Mouse (Mus musculus): Measurements from ENCODE around the gene Eno1. TPM values are rescaled to one million over a fixed set of nuclear protein-coding genes. Genes with fewer than 3 reads are reported as not detected.

Eno1 gene
- polyA plus RNA-seq, 1 experiment = 96.4 TPM

DNA sequence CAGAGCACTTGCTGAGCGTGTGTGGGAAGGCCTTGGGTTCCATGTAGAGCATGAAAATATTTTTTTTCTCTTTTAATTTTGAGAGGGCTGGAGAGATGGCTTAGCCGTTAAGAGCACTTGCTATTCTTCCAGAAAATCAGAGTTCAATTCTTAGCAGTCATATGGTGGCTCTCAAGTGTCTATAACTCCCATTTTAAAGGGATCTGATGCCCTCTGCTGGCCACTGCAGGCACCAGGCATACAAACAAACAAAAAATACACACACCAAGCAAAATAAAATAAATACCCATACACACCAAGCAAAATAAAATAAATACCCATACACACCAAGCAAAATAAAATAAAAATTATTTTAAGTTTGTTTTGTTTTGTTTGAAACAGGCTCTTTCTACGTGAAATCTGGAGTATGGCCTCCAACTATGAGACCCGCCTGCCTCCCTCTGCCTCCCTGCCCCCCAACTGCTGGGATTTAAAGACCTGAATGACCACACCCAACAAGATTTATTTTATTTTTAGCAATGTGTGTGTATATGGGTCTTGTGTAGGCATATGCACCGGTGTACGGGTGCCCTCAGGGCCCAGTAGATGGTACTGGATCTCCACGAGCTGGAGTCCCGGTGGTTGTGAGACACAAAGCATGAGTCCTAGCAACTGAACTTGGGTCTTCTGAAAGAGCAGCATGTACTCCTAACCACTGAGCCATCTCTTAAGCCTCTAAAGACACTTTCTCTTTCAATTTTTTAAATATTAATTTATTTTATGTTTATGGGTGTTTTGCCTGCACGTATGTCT lies 16.8 kb upstream of the Eno1 start:
- TF ChIP-seq CTCF (IDR thresholded peaks at IDR 0.05; ENCODE audit: control insufficient read depth, insufficient read depth, low read length) (peak; percentile 63), POLR2A (IDR thresholded peaks at IDR 0.05; ENCODE audit: borderline replicate concordance, control insufficient read depth, low read depth, low read length) (no peak)
- no peak overlapping the region for H3K27ac ChIP-seq (ENCODE audit: control insufficient read depth, insufficient read depth, low read depth, low read length, poor library complexity)
- 67% methylated on average over 9 of the region's 9 CpGs for WGBS
- no peaks in the 10 kb centered on the region; the same call in 1 of the 2 replicates for H3K4me1 ChIP-seq (ENCODE audit: control insufficient read depth, insufficient read depth, low read length)
- no peak overlapping the region for H3K4me3 ChIP-seq (replicated peaks; ENCODE audit: control insufficient read depth, low read depth, low read length)

DNA sequence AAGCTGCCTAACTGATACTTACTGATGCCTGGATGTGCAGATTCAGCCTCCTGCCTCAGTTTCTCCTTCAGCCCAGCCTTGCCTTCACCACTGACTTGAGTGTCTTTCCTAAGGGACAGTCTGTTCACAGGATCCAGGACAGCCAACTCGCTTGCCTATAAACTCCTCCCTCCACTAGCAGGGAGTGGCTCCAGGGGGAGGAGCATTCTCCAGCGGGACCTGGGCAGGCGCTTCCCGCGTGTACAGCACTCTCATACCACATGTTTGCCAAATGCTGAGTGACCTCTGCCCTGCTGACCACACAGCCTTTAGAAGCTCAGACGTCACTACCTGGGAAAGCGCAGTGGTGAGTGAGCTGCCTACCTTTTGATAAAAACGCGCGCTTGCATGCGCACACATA lies 15.9 kb upstream of the Eno1 start:
- Histone ChIP-seq H3K4me1 (ENCODE audit: control insufficient read depth, insufficient read depth, low read length) (no peaks in the 10 kb centered on the region; the same call in 1 of the 2 replicates), H3K4me3 (replicated peaks; ENCODE audit: control insufficient read depth, low read depth, low read length) (no peak overlapping the region), H3K27ac (ENCODE audit: control insufficient read depth, insufficient read depth, low read depth, low read length, poor library complexity) (no peak overlapping the region)
- WGBS = 65% methylated on average over 11 of the region's 11 CpGs
- no peak for TF ChIP-seq POLR2A (IDR thresholded peaks at IDR 0.05; ENCODE audit: borderline replicate concordance, control insufficient read depth, low read depth, low read length)
- TF ChIP-seq CTCF (IDR thresholded peaks at IDR 0.05; ENCODE audit: control insufficient read depth, insufficient read depth, low read length) = no peak

DNA sequence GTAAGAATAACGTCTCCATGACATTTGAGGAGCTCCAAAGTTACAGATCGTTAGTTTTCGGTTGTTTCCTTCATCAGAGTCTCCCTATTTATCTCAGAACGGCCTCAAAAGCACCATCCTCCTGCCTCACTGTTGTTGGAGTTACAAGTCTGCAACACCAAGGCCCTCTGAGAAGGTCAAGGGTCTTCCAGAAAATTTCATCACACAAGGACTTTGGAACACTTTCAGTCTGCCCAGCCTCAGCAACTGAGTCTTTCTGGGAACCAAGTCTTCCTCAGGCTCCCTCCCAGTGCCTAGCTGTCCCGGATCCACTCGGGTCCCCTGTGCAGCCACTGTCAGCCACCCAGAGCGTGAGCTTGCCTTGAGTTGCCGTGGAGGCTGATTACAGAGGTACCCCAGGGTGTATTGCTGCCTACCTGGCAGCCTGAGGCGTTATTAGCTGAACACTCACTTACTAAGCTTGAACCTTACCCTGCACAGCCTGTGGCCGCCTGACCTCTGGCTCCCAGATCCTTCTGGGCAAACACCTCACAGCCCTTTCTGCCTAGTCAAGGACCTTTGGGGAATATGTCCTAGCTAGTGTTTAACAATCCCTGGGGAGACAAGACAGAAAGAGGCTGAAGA lies 15.4 kb upstream of the Eno1 start:
- TF ChIP-seq POLR2A (IDR thresholded peaks at IDR 0.05; ENCODE audit: borderline replicate concordance, control insufficient read depth, low read depth, low read length) = no peak
- TF ChIP-seq CTCF (IDR thresholded peaks at IDR 0.05; ENCODE audit: control insufficient read depth, insufficient read depth, low read length) = no peak
- Histone ChIP-seq H3K4me1 (ENCODE audit: control insufficient read depth, insufficient read depth, low read length) (no peaks in the 10 kb centered on the region), H3K4me3 (replicated peaks; ENCODE audit: control insufficient read depth, low read depth, low read length) (no peak overlapping the region), H3K27ac (ENCODE audit: control insufficient read depth, insufficient read depth, low read depth, low read length, poor library complexity) (no peak overlapping the region)
- 72% methylated on average over 10 of the region's 10 CpGs for WGBS

DNA sequence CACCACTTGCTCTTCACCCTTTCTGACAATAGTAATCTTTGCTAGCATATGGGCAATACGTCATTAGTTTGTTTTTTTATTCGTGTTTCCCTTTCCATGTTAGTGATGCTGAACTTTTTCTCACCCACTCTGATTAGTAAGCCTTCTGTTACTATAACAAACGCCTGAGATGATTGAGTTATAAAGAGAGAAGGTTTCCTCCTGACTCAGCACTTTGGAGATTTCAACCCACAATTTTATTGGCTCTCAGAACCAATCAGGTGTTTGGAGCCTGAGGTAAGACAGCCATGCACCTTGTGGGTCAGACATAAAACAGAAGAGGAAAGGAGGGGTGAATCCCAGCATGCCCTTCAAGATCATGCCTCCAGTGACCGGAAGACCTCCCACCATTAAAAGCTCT lies 12.7 kb upstream of the Eno1 start:
- TF ChIP-seq POLR2A (IDR thresholded peaks at IDR 0.05; ENCODE audit: borderline replicate concordance, control insufficient read depth, low read depth, low read length) (no peak), CTCF (IDR thresholded peaks at IDR 0.05; ENCODE audit: control insufficient read depth, insufficient read depth, low read length) (no peak)
- H3K4me3 ChIP-seq (replicated peaks; ENCODE audit: control insufficient read depth, low read depth, low read length) = no peak overlapping the region
- H3K4me1 ChIP-seq (ENCODE audit: control insufficient read depth, insufficient read depth, low read length) = no peaks in the 10 kb centered on the region; the same call in 1 of the 2 replicates
- no peak overlapping the region for H3K27ac ChIP-seq (ENCODE audit: control insufficient read depth, insufficient read depth, low read depth, low read length, poor library complexity)
- 76% methylated on average over 4 of the region's 4 CpGs for WGBS

DNA sequence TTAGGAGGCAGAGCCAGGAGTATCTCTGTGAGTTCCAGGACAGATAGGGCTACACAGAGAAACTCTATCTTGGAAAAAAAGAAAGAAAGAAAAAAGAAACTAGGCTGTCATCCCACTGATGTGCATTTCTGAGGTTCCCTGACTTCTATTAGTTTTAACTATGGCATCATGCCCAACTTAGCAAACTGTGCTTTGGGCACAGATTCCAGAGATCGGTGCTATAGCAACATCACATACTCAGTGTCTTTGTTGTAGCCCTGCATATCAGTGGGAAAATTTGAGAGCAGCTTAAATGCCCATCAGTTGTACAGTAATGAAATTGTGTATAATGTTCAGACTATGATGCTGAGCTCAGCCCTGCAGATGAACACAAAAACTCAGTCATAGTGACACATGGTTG lies 10.8 kb upstream of the Eno1 start:
- TF ChIP-seq CTCF (IDR thresholded peaks at IDR 0.05; ENCODE audit: control insufficient read depth, insufficient read depth, low read length) (no peak), POLR2A (IDR thresholded peaks at IDR 0.05; ENCODE audit: borderline replicate concordance, control insufficient read depth, low read depth, low read length) (no peak)
- H3K27ac ChIP-seq (ENCODE audit: control insufficient read depth, insufficient read depth, low read depth, low read length, poor library complexity) = no peak overlapping the region
- WGBS = 81% methylated on average over 1 of the region's 1 CpGs
- H3K4me3 ChIP-seq (replicated peaks; ENCODE audit: control insufficient read depth, low read depth, low read length) = no peak overlapping the region
- H3K4me1 ChIP-seq (ENCODE audit: control insufficient read depth, insufficient read depth, low read length) = no peaks in the 10 kb centered on the region; the same call in 1 of the 2 replicates

DNA sequence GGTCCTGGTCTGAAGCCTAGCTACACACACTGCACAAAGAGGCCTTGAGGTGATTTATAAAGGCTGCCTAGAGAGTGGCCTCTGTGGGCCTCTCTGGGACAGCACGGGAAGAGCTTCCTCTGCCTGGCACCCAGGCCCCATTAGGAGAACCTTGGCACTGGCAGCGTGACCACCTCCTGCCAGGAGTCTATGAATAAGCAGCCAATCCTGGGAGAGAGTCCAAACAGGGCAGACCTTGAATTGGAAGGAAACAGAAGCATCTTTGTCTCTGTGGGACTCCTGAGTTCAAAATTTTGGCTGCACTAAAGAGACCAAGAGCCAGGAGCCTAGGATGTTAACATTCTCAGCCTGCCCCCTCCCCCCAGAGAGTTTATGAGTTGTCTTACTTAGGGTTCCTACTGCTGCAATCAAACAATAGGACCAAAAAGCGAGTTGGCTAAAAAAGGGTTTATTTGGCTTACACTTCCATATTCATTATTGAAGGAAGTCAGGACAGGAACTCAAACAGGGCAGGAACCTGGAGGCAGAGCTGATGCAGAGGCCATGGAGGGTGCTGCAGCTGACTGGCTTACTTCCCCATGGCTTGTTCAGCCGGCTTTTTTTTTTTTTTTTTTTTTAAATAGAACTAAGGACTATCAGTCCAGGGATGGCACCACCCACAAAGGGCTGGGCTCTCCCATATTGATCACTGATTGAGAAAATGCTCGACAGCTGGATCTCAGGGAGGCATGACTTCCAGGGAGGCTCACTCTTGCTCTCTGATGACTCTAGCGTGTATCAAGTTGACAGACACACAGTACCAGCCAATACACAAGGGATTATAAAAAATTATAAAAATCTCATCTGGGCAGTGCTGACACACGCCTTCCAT lies 9.5 kb upstream of the Eno1 start:
- WGBS = 43% methylated on average over 7 of the region's 7 CpGs
- TF ChIP-seq POLR2A (IDR thresholded peaks at IDR 0.05; ENCODE audit: borderline replicate concordance, control insufficient read depth, low read depth, low read length) = no peak
- TF ChIP-seq CTCF (IDR thresholded peaks at IDR 0.05; ENCODE audit: control insufficient read depth, insufficient read depth, low read length) = no peak
- Histone ChIP-seq H3K27ac (ENCODE audit: control insufficient read depth, insufficient read depth, low read depth, low read length, poor library complexity) (no peak overlapping the region), H3K4me1 (ENCODE audit: control insufficient read depth, insufficient read depth, low read length) (no peaks in the 10 kb centered on the region; the same call in 1 of the 2 replicates), H3K4me3 (replicated peaks; ENCODE audit: control insufficient read depth, low read depth, low read length) (no peak overlapping the region)

DNA sequence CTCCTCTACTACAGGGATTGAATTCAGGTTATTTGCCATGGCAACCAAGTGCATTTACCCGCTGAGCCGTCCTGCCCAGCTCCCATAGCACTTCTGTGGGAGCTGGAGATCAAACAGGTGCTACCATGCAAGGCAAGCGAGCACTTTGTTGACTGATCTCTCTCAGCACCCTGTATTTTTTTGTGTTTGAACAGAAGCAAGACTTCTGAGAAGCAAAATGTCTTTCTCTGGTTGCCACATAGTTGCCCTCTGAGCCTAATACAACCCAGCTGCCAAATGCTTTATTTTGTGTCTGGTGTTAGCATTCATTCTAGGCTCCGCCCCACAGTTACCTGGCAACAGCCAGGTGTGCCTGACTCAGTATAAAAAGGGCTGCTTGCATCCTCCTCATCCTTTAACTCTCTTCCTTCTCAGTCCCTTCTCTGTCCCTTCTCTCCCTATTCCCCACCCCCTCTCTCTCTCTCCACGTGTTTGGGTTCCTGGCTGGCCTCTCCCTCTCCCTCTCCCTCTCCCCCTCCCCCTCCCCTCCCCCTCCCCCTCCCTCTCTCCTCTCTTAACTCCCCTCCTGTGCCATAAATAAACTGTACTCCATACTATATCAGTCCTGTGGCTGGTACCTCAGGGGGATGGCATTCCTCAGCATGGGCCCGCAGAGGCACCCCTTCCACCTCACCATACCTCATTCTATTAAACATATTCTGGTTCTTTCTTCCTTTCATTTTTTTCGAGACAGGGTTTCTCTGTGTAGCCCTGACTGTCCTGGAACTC lies 7.8 kb upstream of the Eno1 start:
- 67% methylated on average over 7 of the region's 7 CpGs for WGBS
- TF ChIP-seq CTCF (IDR thresholded peaks at IDR 0.05; ENCODE audit: control insufficient read depth, insufficient read depth, low read length) (no peak), POLR2A (IDR thresholded peaks at IDR 0.05; ENCODE audit: borderline replicate concordance, control insufficient read depth, low read depth, low read length) (no peak)
- Histone ChIP-seq H3K4me3 (replicated peaks; ENCODE audit: control insufficient read depth, low read depth, low read length) (no peak overlapping the region), H3K4me1 (ENCODE audit: control insufficient read depth, insufficient read depth, low read length) (no peaks in the 10 kb centered on the region; the same call in 1 of the 2 replicates), H3K27ac (ENCODE audit: control insufficient read depth, insufficient read depth, low read depth, low read length, poor library complexity) (no peak overlapping the region)

All from bone marrow, adult 2 months (tissue).